Mouse (Mus musculus) cerebellum, postnatal 25 days (tissue): Measurements from ENCODE around the gene Gm49776.
"Not testable (repeated sequence)": the region's sequence is repeated elsewhere in the genome, so short reads cannot be mapped to it uniquely, and the experiment has no call there.

Experiments used
- DNase-seq, 2 experiments: peaks; one replicate each; pipeline ENCODE4 v3.0.0; 2021; ENCODE audit warnings: mixed read lengths in 2 of 2

Gene Gm49776

GRCm38 (mm10) chr16:18200062-18200461 lies 58.1 kb downstream of the Gm49776 start:
- DNase-seq: no peak

- no peak for DNase-seq
Observed at GRCm38 (mm10) chr16:18198365-18199098, 59.6 kb downstream of the Gm49776 start.

- DNase-seq: no peak
Observed at GRCm38 (mm10) chr16:18197881-18198280, 60.2 kb downstream of the Gm49776 start.

- not testable (repeated sequence) for DNase-seq
Observed at GRCm38 (mm10) chr16:18195561-18195960, 62.6 kb downstream of the Gm49776 start.
